Mouse (Mus musculus): ENCODE measurements around the gene Apobec3. TPM values are rescaled to one million over a fixed set of nuclear protein-coding genes. Genes with fewer than 3 reads are reported as not detected.

The Apobec3 gene
- polyA plus RNA-seq, 1 experiment from 2014 or later = 11.0 TPM

DNA sequence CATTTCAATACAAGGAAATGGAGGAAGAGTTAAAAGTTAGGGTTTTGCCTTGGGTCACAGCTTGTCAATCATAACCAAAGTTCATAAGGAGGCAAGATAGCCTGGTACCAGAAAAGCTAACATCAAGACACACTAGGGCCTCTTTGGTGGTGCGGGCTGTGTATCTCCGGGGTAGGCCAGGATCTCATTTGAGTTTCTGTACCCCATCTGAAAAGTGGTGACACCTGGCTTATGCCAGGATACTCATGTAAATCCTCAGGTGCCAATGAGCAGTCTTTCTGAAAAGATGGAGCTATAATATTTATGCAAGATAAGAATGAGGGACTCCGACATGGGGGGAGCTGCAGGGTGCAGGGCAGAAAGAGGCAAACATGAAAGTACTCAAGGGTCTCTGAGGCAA, 36.9 kb downstream of the Apobec3 start:
- H3K36me3 ChIP-seq = no peaks in the 10 kb centered on the region
- peaks cover 45% of the 10 kb centered on the region for H3K27me3 ChIP-seq
- WGBS = 91% methylated on average over 3 of the region's 3 CpGs
- no peak overlapping the region for H3K9ac ChIP-seq (replicated peaks)
- ATAC-seq (ENCODE audit: insufficient number of reproducible peaks, insufficient read depth, low FRiP score, low TSS enrichment, low read depth) = no peak
- peaks cover 13% of the 10 kb centered on the region; the same call in 1 of the 2 replicates for H3K4me1 ChIP-seq (replicated peaks)
- peak overlapping the region; percentile 76 for H3K4me2 ChIP-seq
- H3K27ac ChIP-seq = peak overlapping the region; percentile 53; the same call in 1 of the 2 replicates
- no peaks in the 10 kb centered on the region for H3K9me3 ChIP-seq
- H3K4me3 ChIP-seq (replicated peaks) = peak overlapping the region; percentile 58

DNA sequence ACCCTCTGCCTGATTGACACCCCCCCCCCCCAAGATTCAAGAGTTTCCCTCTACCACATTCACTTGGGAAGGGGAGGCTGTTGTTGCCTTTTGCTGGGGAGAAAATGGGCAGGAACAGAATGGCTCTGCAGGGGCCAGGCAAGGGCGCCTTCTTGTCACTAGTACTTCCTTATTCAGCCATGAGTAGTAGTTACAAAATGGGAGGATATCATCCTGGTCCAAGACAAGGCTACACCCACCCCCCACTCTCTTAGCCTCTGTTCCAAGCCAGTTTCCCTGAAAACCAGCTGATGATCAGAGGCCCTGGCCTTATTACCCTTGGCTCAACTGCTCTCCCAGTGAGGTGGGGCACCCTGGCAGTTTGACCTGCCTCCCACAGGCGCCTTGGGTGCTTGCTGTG, 37.3 kb downstream of the Apobec3 start:
- Histone ChIP-seq H3K4me2 (no peak overlapping the region), H3K9me3 (no peaks in the 10 kb centered on the region), H3K4me1 (replicated peaks) (peaks cover 17% of the 10 kb centered on the region; the same call in 1 of the 2 replicates), H3K36me3 (no peaks in the 10 kb centered on the region), H3K9ac (replicated peaks) (no peak overlapping the region), H3K27me3 (peaks cover 49% of the 10 kb centered on the region), H3K4me3 (replicated peaks) (no peak overlapping the region), H3K27ac (no peak overlapping the region)
- no peak for ATAC-seq (ENCODE audit: insufficient number of reproducible peaks, insufficient read depth, low FRiP score, low TSS enrichment, low read depth)
- WGBS = 74% methylated on average over 2 of the region's 2 CpGs

GRCm38 (mm10) chr15:79929734-79930133, 38.3 kb downstream of the Apobec3 start:
- ATAC-seq (ENCODE audit: insufficient number of reproducible peaks, insufficient read depth, low FRiP score, low TSS enrichment, low read depth) = no peak
- H3K4me1 ChIP-seq (replicated peaks) = peaks cover 22% of the 10 kb centered on the region; the same call in 1 of the 2 replicates
- H3K36me3 ChIP-seq = no peaks in the 10 kb centered on the region
- WGBS = 84% methylated on average over 3 of the region's 3 CpGs
- peaks cover 59% of the 10 kb centered on the region for H3K27me3 ChIP-seq
- H3K4me3 ChIP-seq (replicated peaks) = no peak overlapping the region
- H3K4me2 ChIP-seq = no peak overlapping the region
- H3K9ac ChIP-seq (replicated peaks) = no peak overlapping the region
- no peaks in the 10 kb centered on the region for H3K9me3 ChIP-seq
- no peak overlapping the region for H3K27ac ChIP-seq

- peaks cover 22% of the 10 kb centered on the region for H3K4me1 ChIP-seq (replicated peaks)
- no peaks in the 10 kb centered on the region for H3K36me3 ChIP-seq
- no peaks in the 10 kb centered on the region for H3K9me3 ChIP-seq
- 14% methylated on average over 13 of the region's 13 CpGs for WGBS
- H3K9ac ChIP-seq (replicated peaks) = no peak overlapping the region
- H3K27ac ChIP-seq = no peak overlapping the region
- H3K4me2 ChIP-seq = peak overlapping the region; percentile 93
- H3K4me3 ChIP-seq (replicated peaks) = peak overlapping the region; percentile 67
- ATAC-seq (ENCODE audit: insufficient number of reproducible peaks, insufficient read depth, low FRiP score, low TSS enrichment, low read depth) = no peak
- peaks cover 65% of the 10 kb centered on the region for H3K27me3 ChIP-seq
These were observed 40.2 kb downstream of the Apobec3 start for GRCm38 (mm10) chr15:79931496-79932141.

DNA sequence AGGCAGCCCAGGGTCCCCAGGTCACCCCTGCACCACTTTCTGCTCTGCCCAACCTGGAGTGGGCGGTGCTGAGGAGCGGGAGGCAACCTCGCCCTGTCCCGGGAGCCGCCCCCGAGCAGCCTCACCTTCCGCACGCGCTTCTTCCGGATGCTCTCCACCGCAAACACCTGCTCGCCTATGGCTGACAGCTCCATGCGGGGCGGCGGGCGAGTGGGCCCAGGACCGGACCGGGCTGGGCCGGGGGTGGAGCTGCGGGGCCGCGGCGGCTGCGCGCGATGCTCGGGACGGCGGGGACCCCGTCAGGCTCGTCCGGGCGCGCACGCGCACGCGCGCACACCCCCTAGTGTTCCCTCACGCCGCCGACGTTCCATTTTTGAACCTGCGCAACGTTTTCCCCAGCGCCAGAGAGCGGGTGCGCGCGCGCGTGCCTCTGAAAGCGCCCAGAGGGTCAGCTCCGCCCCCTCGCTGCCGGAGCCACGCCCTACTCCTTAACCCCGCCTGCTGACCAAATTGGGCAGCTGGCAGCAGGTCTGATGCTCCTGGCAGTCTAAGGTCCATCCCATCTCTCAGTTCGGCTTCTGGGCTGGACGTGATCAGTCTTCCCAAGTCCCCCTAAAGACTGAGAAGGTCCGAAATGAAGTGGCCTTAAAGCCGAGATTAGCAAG, 41.0 kb downstream of the Apobec3 start:
- under 1% methylated on average over 62 of the region's 62 CpGs for WGBS
- Histone ChIP-seq H3K27ac (no peak overlapping the region), H3K27me3 (peaks cover 65% of the 10 kb centered on the region), H3K4me3 (replicated peaks) (peak overlapping the region; percentile 67), H3K36me3 (no peaks in the 10 kb centered on the region), H3K9ac (replicated peaks) (peak overlapping the region; percentile 57), H3K4me2 (peak overlapping the region; percentile 93), H3K9me3 (no peaks in the 10 kb centered on the region), H3K4me1 (replicated peaks) (peaks cover 17% of the 10 kb centered on the region)
- ATAC-seq (ENCODE audit: insufficient number of reproducible peaks, insufficient read depth, low FRiP score, low TSS enrichment, low read depth) = peak; percentile 33

- Histone ChIP-seq H3K4me3 (replicated peaks) (peak overlapping the region; percentile 67), H3K4me1 (replicated peaks) (peaks cover 11% of the 10 kb centered on the region), H3K27ac (no peak overlapping the region), H3K27me3 (peaks cover 65% of the 10 kb centered on the region), H3K4me2 (peak overlapping the region; percentile 93), H3K9ac (replicated peaks) (no peak overlapping the region), H3K9me3 (no peaks in the 10 kb centered on the region), H3K36me3 (no peaks in the 10 kb centered on the region)
- ATAC-seq (ENCODE audit: insufficient number of reproducible peaks, insufficient read depth, low FRiP score, low TSS enrichment, low read depth) = no peak
- 5% methylated on average over 22 of the region's 22 CpGs for WGBS
These were observed 41.7 kb downstream of the Apobec3 start for GRCm38 (mm10) chr15:79933052-79933669.

GRCm38 (mm10) chr15:79933670-79934514, 42.4 kb downstream of the Apobec3 start:
- Histone ChIP-seq H3K4me3 (replicated peaks) (peak overlapping the region; percentile 7; the same call in 1 of the 2 replicates), H3K27me3 (peaks cover 62% of the 10 kb centered on the region), H3K9ac (replicated peaks) (no peak overlapping the region), H3K9me3 (no peaks in the 10 kb centered on the region), H3K27ac (no peak overlapping the region), H3K4me1 (replicated peaks) (peaks cover 10% of the 10 kb centered on the region), H3K4me2 (peak overlapping the region; percentile 27), H3K36me3 (no peaks in the 10 kb centered on the region)
- WGBS = under 1% methylated on average over 22 of the region's 22 CpGs
- no peak for ATAC-seq (ENCODE audit: insufficient number of reproducible peaks, insufficient read depth, low FRiP score, low TSS enrichment, low read depth)

GRCm38 (mm10) chr15:79934776-79935175, 43.3 kb downstream of the Apobec3 start:
- Histone ChIP-seq H3K4me1 (replicated peaks) (peaks cover 10% of the 10 kb centered on the region), H3K27me3 (peaks cover 54% of the 10 kb centered on the region), H3K4me3 (replicated peaks) (no peak overlapping the region), H3K9me3 (no peaks in the 10 kb centered on the region), H3K9ac (replicated peaks) (no peak overlapping the region), H3K36me3 (no peaks in the 10 kb centered on the region), H3K27ac (no peak overlapping the region), H3K4me2 (peak overlapping the region; percentile 27)
- ATAC-seq (ENCODE audit: insufficient number of reproducible peaks, insufficient read depth, low FRiP score, low TSS enrichment, low read depth) = no peak
- WGBS = 4% methylated on average over 10 of the region's 10 CpGs

DNA sequence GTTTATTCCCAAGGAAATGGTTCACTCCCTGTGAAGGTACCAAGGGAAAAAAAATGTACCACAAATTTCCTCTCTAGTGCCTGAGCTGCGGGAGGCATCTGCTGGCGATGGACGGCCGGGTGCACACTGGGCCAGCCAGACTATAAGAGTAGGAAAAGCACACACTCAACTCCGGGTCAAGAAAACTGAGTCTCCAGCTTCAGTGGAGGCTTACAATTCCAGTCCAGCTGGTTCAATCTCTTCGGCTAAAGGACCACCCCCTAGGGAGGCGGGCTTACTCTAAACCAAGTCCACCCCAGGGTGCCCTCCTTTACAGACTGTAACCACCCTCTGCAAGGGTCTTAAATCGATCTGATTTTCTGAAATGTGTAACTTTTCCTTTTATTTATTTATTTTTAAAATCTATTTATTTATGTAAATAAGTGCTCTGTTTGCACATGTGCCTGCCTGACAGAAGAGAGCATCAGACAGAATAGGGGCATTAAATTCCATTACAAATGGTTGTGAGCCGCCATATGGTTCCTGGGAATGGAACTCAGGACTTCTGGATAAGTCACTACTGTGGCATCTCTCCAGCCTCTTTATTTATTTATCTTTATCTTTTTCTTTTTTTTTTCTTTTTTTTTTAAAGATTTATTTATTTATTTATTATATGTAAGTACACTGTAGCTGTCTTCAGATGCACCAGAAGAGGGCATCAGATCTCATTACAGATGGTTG, 44.4 kb downstream of the Apobec3 start:
- no peak for ATAC-seq (ENCODE audit: insufficient number of reproducible peaks, insufficient read depth, low FRiP score, low TSS enrichment, low read depth)
- no peaks in the 10 kb centered on the region for H3K9me3 ChIP-seq
- no peak overlapping the region for H3K9ac ChIP-seq (replicated peaks)
- WGBS = 23% methylated on average over 9 of the region's 9 CpGs
- no peak overlapping the region for H3K27ac ChIP-seq
- no peaks in the 10 kb centered on the region for H3K36me3 ChIP-seq
- no peak overlapping the region for H3K4me2 ChIP-seq
- H3K4me1 ChIP-seq (replicated peaks) = peaks cover 10% of the 10 kb centered on the region
- no peak overlapping the region for H3K4me3 ChIP-seq (replicated peaks)
- H3K27me3 ChIP-seq = peaks cover 45% of the 10 kb centered on the region

DNA sequence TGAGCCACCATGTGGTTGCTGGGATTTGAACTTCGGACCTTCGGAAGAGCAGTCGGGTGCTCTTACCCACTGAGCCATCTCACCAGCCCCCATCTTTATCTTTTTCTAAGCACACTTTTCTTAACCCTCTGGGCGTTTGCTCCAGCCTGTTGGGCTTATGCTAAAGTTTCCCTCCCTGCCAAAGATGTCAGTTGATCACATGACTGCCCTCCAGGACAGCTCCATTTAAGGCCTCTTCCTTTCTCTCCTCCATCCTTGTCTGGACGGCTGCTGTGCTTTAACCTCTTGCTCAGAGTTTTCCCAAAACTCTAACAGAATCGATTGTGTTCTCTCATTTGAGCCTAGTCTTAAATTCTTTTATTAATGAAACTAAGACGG, 44.9 kb downstream of the Apobec3 start:
- Histone ChIP-seq H3K27me3 (peaks cover 40% of the 10 kb centered on the region), H3K9me3 (no peaks in the 10 kb centered on the region), H3K36me3 (no peaks in the 10 kb centered on the region), H3K4me1 (replicated peaks) (peaks cover 10% of the 10 kb centered on the region), H3K4me2 (no peak overlapping the region), H3K27ac (no peak overlapping the region), H3K4me3 (replicated peaks) (no peak overlapping the region), H3K9ac (replicated peaks) (no peak overlapping the region)
- no peak for ATAC-seq (ENCODE audit: insufficient number of reproducible peaks, insufficient read depth, low FRiP score, low TSS enrichment, low read depth)
- WGBS = 79% methylated on average over 7 of the region's 7 CpGs

All from limb, embryonic 12.5 days (tissue).